Mouse (Mus musculus) hindbrain, embryonic 16.5 days (tissue): ENCODE data around the gene Tbp. TPM values are rescaled to one million over a fixed set of nuclear protein-coding genes. Genes with fewer than 3 reads are reported as not detected.
A peak's percentile ranks its signal among the peaks of the same experiment; 100 is the strongest.

Source experiments
- ATAC-seq: fragments of 200-750 bp; cut with Nextera tagmentation; 2 replicates; pipeline ENCODE4 v1.8.0; 2017; ENCODE audit warnings: moderate TSS enrichment, moderate library complexity
- H3K27ac ChIP-seq: fragments of 300-500 bp; sonication (generic); 2 replicates; pipeline ENCODE4 v1.5.1; 2014; ENCODE audit warnings: low read depth, mild to moderate bottlenecking, control low read depth, low read length, moderate library complexity
- H3K27me3 ChIP-seq: fragments of 300-500 bp; sonication (generic); replicated peaks from 2 replicates; pipeline ENCODE4 v1.6.1; 2014; ENCODE audit warnings: low read length; ENCODE audit not compliant: control insufficient read depth, insufficient read depth
- H3K36me3 ChIP-seq: fragments of 300-500 bp; sonication (generic); 2 replicates; pipeline ENCODE4 v1.6.1; 2014; ENCODE audit warnings: mild to moderate bottlenecking, low read length, moderate library complexity, mixed read lengths; ENCODE audit not compliant: control insufficient read depth, insufficient read depth
- H3K4me1 ChIP-seq: fragments of 300-500 bp; sonication (generic); 2 replicates; pipeline ENCODE4 v1.6.1; 2014; ENCODE audit warnings: low read depth, low read length; ENCODE audit not compliant: control insufficient read depth, insufficient read depth
- H3K4me2 ChIP-seq: fragments of 300-500 bp; sonication (generic); 2 replicates; pipeline ENCODE4 v1.6.1; 2014; ENCODE audit warnings: mild to moderate bottlenecking, low read length, control low read depth, moderate library complexity
- H3K4me3 ChIP-seq: fragments of 300-500 bp; sonication (generic); 2 replicates; pipeline ENCODE4 v1.5.1; 2014; ENCODE audit warnings: mild to moderate bottlenecking, low read length, control low read depth, moderate library complexity
- H3K9ac ChIP-seq: fragments of 300-500 bp; sonication (generic); 2 replicates; pipeline ENCODE4 v1.6.1; 2014; ENCODE audit warnings: low read depth, mild to moderate bottlenecking, control low read depth, low read length, moderate library complexity
- H3K9me3 ChIP-seq: fragments of 300-500 bp; sonication (generic); 2 replicates; pipeline ENCODE4 v1.6.1; 2014; ENCODE audit warnings: mild to moderate bottlenecking, low read length, moderate library complexity; ENCODE audit not compliant: control insufficient read depth
- WGBS: fragments of 180-500 bp; shearing (Covaris S2); extraction: QIAGEN DNeasy Blood & Tissue Kit; methylation state at CpG from one replicate; pipeline ENCODE4 v1.1.7; 2014; 5-methylcytosine and 5-hydroxymethylcytosine counted together
- polyA plus RNA-seq: library from polyadenylated mRNA; unstranded; fragments of >200 nt; fragmentation: Nextera tagmentation; extraction: Ambion mirVana; gene quantifications from 2 replicates; pipeline ENCODE4 v1.2.1, GENCODE M21; 2015

The Tbp gene
- 51.1 and 52.6 TPM in 2 replicates for polyA plus RNA-seq

DNA sequence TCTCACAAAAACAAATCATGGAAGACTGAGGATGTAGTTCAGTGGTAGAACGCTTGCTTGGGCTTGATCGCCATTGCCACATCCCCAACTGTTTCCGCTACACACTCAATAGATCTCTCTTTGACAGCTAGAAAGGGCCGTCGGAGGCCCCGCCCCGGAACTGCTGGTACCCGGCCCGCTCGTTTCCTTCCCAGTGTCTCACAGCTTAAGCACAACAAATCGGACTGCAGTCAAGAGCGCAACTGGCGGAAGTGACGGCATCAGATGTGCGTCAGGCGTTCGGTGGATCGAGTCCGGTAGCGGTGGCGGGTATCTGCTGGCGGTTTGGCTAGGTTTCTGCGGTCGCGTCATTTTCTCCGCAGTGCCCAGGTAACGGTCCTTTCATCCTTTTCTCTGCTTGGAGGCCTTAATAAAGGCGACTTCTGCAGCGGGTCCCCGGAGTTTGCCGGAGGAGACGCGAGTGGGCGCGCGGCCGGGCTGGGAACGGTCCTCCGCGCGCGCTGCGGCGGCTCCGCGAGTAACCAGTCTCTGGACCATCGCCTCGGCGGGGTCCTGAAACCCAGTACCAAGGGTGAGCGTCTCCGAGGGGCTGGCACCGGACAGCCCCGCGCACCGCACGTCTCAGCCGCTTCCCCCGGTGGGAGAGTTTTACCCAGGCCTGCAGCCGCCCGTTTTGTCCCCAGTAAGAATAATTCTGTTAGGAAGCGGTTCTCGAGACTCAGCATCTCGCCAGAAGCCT lies at the start of gene Tbp, which contains the start of gene Psmb1:
Tbp (plus strand) TSS at position 233 of the 739 bp plus-strand sequence.
Psmb1 (minus strand) TSS at position 96 of the 739 bp plus-strand sequence.
- Histone ChIP-seq H3K27ac (peak within 1 kb of the TSS; percentile 96), H3K4me3 (peak within 1 kb of the TSS; percentile 91), H3K27me3 (no peaks in the 10 kb centered on the region), H3K36me3 (peaks cover 10% of the 10 kb centered on the region), H3K9me3 (no peaks in the 10 kb centered on the region), H3K4me2 (peak within 1 kb of the TSS; percentile 86), H3K4me1 (peaks cover 31% of the 10 kb centered on the region), H3K9ac (peak within 1 kb of the TSS; percentile 90)
- peak; percentile 93 for ATAC-seq
- WGBS = under 1% methylated on average over 61 of the region's 63 CpGs

GRCm38 (mm10) chr17:15455203-15455602 lies 44.5 kb upstream of the Tbp start:
- no peaks in the 10 kb centered on the region for H3K9me3 ChIP-seq
- no peak overlapping the region for H3K4me2 ChIP-seq
- no peaks in the 10 kb centered on the region for H3K27me3 ChIP-seq
- no peak for ATAC-seq
- H3K27ac ChIP-seq = no peak overlapping the region
- no peak overlapping the region for H3K4me3 ChIP-seq
- WGBS = 88% methylated on average over 4 of the region's 4 CpGs
- H3K9ac ChIP-seq = no peak overlapping the region
- H3K36me3 ChIP-seq = no peaks in the 10 kb centered on the region
- no peaks in the 10 kb centered on the region for H3K4me1 ChIP-seq

DNA sequence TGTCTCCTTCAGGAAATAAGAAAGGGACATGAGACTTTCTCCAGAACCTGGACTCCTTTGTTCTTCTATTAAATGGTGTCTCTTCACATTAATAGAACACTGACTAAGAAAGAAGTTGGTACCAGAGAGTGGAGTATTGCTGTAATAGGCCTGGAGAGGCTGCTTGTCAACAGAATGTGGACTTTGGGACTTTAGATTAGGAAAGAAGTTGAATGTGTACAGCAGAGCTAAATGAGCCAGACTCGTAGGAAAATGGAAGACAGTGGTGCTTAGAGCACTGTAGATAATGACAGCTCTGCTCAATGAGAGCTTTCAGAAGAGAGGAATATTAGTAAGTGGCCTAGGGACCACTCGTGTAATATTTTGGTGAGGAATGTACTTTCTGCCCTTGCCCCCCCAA lies 43.1 kb upstream of the Tbp start:
- ATAC-seq = no peak
- Histone ChIP-seq H3K4me1 (no peaks in the 10 kb centered on the region), H3K27ac (no peak overlapping the region), H3K4me2 (no peak overlapping the region), H3K9me3 (no peaks in the 10 kb centered on the region), H3K27me3 (no peaks in the 10 kb centered on the region), H3K36me3 (no peaks in the 10 kb centered on the region), H3K9ac (no peak overlapping the region), H3K4me3 (no peak overlapping the region)
- 89% methylated on average over 2 of the region's 2 CpGs for WGBS

DNA sequence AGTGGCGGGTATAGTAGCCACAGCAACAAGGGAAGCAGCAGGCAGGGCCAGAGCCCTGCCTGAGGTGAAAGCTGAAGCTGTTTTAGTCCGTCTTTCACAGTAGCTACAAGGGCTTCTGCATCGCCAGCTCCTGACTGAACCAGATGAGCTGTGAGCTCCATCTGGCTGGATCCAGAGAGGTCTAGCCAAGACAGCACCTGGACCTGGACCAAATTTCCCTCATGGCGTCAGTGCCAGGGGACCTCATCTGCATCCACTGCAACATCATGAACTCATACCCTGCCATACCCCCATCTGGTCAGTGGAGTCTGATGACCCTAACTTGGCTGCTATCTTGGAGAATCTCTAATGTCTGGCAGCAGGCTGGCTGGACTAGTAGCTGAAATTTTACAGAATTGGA lies 39.9 kb upstream of the Tbp start:
- Histone ChIP-seq H3K9ac (no peak overlapping the region), H3K9me3 (no peaks in the 10 kb centered on the region), H3K4me2 (no peak overlapping the region), H3K27ac (no peak overlapping the region), H3K27me3 (no peaks in the 10 kb centered on the region), H3K36me3 (no peaks in the 10 kb centered on the region), H3K4me3 (no peak overlapping the region), H3K4me1 (no peaks in the 10 kb centered on the region)
- WGBS = 77% methylated on average over 4 of the region's 4 CpGs
- ATAC-seq = peak; percentile 54; the same call in 1 of the 2 replicates

DNA sequence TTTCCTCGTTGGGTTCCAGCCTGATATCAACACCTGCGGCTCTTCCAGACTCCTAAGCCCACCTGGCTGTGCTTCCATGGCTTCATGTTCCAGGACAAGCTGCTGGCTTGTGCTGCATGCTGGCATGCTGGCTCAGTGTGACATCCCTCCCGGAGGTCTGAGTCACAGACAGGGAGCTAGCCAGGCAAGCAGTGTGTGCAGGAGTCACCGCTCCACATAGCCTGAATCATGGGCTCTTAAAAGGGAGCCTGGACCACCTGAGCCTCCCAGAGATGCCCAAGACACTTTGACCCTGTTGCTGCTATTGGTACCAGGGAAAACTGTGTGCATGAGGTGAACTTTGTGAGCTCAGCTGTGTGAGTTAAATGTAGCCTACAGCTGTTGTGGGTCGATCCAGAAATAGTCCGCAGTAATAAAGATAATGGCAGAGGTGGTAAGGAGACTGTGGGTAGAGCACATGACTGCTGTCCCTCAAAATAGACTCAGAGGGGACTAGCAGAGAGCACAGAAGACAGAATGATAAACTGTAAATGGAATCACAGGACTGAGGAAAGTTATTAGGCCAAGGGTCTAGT lies 37.7 kb upstream of the Tbp start:
- Histone ChIP-seq H3K36me3 (peaks cover 4% of the 10 kb centered on the region; the same call in 1 of the 2 replicates), H3K4me3 (no peak overlapping the region), H3K9ac (no peak overlapping the region), H3K27me3 (no peaks in the 10 kb centered on the region), H3K4me2 (no peak overlapping the region), H3K4me1 (no peaks in the 10 kb centered on the region), H3K9me3 (no peaks in the 10 kb centered on the region), H3K27ac (no peak overlapping the region)
- ATAC-seq = no peak
- WGBS = 97% methylated on average over 6 of the region's 6 CpGs

GRCm38 (mm10) chr17:15467669-15468068 lies 32.0 kb upstream of the Tbp start:
- Histone ChIP-seq H3K9me3 (no peaks in the 10 kb centered on the region), H3K36me3 (peaks cover 18% of the 10 kb centered on the region), H3K4me1 (no peaks in the 10 kb centered on the region), H3K9ac (no peak overlapping the region), H3K27me3 (no peaks in the 10 kb centered on the region), H3K4me2 (no peak overlapping the region), H3K27ac (no peak overlapping the region), H3K4me3 (no peak overlapping the region)
- no peak for ATAC-seq
- 22% methylated on average over 5 of the region's 5 CpGs for WGBS

GRCm38 (mm10) chr17:15472671-15473070 lies 27.0 kb upstream of the Tbp start:
- H3K4me2 ChIP-seq = no peak overlapping the region
- H3K9ac ChIP-seq = no peak overlapping the region
- no peaks in the 10 kb centered on the region for H3K9me3 ChIP-seq
- H3K36me3 ChIP-seq = peaks cover 58% of the 10 kb centered on the region
- 83% methylated on average over 4 of the region's 4 CpGs for WGBS
- no peaks in the 10 kb centered on the region for H3K4me1 ChIP-seq
- no peaks in the 10 kb centered on the region for H3K27me3 ChIP-seq
- ATAC-seq = no peak
- no peak overlapping the region for H3K27ac ChIP-seq
- no peak overlapping the region for H3K4me3 ChIP-seq

DNA sequence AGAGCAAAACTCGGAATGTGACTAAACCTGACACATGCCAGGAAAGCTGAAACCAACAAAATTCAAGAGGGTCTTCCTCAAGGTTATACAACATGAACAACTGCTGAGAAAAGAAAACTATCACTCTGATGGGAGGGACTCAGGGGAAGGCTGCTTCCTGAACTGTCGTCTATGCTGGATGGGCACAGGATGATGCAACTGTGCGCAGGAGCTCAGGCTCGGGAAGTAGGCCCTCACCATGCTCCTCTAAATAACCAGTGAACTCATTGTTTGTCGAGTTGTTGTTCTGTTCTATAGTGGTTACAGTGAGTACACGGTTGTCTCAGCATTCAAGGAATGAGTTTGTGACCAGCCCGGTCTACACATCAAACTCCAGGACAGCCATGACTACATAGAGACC lies 9.1 kb upstream of the Tbp start:
- no peak for ATAC-seq
- Histone ChIP-seq H3K27me3 (no peaks in the 10 kb centered on the region), H3K4me3 (no peak overlapping the region), H3K4me1 (no peaks in the 10 kb centered on the region; the same call in 1 of the 2 replicates), H3K27ac (no peak overlapping the region), H3K4me2 (no peak overlapping the region), H3K36me3 (peaks cover 22% of the 10 kb centered on the region), H3K9me3 (no peaks in the 10 kb centered on the region), H3K9ac (no peak overlapping the region)
- WGBS = 95% methylated on average over 7 of the region's 7 CpGs

- peaks cover 31% of the 10 kb centered on the region for H3K4me1 ChIP-seq
- peak; percentile 96 for ATAC-seq
- H3K4me2 ChIP-seq = peak overlapping the region; percentile 86
- peak overlapping the region; percentile 91 for H3K4me3 ChIP-seq
- H3K36me3 ChIP-seq = no peaks in the 10 kb centered on the region
- H3K9ac ChIP-seq = peak overlapping the region; percentile 90
- no peaks in the 10 kb centered on the region for H3K9me3 ChIP-seq
- WGBS = under 1% methylated on average over 49 of the region's 50 CpGs
- peak overlapping the region; percentile 96 for H3K27ac ChIP-seq
- H3K27me3 ChIP-seq = no peaks in the 10 kb centered on the region
These were observed 1.6 kb upstream of the Tbp start for GRCm38 (mm10) chr17:15497882-15498752.
